Mouse (Mus musculus): ENCODE data around the gene Klhl5.
A peak's percentile ranks its signal among the peaks of the same experiment; 100 is the strongest.

The Klhl5 gene

GRCm38 (mm10) chr5:65145499-65146101 is 38.3 kb downstream of the Klhl5 start:
- no peak for DNase-seq (ENCODE audit: low read depth, low spot score)

GRCm38 (mm10) chr5:65146749-65147148 is 39.4 kb downstream of the Klhl5 start:
- DNase-seq (ENCODE audit: low read depth, low spot score) = no peak

GRCm38 (mm10) chr5:65149706-65150105 is 42.4 kb downstream of the Klhl5 start:
- DNase-seq (ENCODE audit: low read depth, low spot score) = no peak

GRCm38 (mm10) chr5:65150376-65150955 is 43.1 kb downstream of the Klhl5 start:
- DNase-seq (ENCODE audit: low read depth, low spot score) = no peak

GRCm38 (mm10) chr5:65151276-65151675 is 43.9 kb downstream of the Klhl5 start:
- DNase-seq (ENCODE audit: low read depth, low spot score) = no peak

GRCm38 (mm10) chr5:65151767-65152166 is 44.4 kb downstream of the Klhl5 start:
- no peak for DNase-seq (ENCODE audit: low read depth, low spot score)

GRCm38 (mm10) chr5:65154287-65154686 is 46.9 kb downstream of the Klhl5 start:
- DNase-seq (ENCODE audit: low read depth, low spot score) = no peak

DNA sequence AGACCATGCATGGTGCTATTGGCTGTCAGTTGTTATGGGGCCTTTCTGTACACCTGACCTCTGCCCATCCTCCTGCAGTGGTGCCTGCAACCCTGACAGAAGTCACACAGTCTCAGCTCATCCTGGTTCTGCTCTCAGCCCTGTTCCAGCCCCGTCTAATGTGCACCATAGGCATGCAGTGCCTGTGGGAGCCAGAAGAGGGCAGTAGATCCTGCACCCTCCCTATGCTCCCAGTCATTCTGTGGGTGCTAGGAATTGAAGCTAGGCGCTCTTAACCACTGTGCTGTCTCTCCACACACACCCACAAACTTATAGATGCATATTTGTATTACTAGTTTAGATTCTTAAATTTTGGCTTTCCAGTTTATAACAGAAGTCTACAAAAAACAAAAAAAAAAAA is 49.5 kb downstream of the Klhl5 start:
- peak; percentile 78 for DNase-seq (ENCODE audit: low read depth, low spot score)

GRCm38 (mm10) chr5:65157412-65158381 is 50.4 kb downstream of the Klhl5 start:
- peak; percentile 68 for DNase-seq (ENCODE audit: low read depth, low spot score)

DNA sequence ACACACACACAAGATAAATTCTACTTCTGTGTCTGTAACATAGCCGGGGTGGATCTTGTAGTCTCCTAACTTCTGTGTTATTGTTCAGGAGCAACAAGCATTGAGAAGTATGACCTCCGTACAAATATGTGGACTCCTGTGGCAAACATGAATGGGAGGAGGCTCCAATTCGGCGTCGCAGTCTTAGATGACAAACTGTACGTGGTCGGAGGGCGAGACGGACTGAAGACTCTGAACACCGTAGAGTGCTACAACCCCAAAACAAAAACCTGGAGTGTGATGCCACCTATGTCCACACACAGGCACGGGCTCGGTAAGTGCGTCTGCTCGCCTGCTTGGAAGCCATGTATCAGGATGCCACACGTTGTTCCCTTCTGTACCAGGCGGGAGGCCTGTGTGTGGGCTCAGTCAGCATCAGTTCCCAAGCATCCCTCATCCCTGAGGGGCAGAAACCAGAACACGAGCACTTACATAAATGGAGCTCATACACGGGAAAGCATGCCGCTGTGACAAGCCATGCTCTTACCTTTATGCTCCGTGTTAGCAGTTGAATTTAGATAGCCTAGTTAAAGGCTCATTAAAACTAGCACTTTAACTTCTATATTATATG is 51.5 kb downstream of the Klhl5 start:
- no peak for DNase-seq (ENCODE audit: low read depth, low spot score)

DNA sequence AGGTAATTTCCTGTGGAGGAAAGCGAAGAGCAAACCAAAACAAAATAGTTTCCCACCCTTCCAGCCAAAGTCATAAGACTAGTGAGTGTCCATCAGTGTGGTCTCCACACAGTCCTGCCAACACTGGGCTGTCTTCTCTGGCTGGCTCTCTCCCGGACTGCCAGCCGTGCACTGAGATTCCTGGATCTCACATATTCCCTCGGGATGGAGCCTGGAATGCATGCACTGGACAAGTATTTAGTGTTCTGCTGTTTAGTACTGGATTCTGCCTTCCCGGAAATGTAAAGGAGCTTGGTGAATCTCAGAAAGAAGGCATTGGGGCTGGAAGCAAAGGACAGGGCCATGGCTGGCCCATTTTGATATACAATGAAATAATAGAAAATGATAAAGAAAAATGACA is 55.7 kb downstream of the Klhl5 start:
- DNase-seq (ENCODE audit: low read depth, low spot score) = no peak

GRCm38 (mm10) chr5:65163489-65164092 is 56.3 kb downstream of the Klhl5 start:
- no peak for DNase-seq (ENCODE audit: low read depth, low spot score)

- DNase-seq (ENCODE audit: low read depth, low spot score) = no peak
These were observed 62.9 kb downstream of the Klhl5 start for GRCm38 (mm10) chr5:65170206-65170605.

GRCm38 (mm10) chr5:65175035-65175917 is 67.9 kb downstream of the Klhl5 start:
- peak; percentile 63 for DNase-seq (ENCODE audit: low read depth, low spot score)

- DNase-seq (ENCODE audit: low read depth, low spot score) = no peak
These were observed 68.7 kb downstream of the Klhl5 start for GRCm38 (mm10) chr5:65175918-65176484.

GRCm38 (mm10) chr5:65177026-65177514 is 69.7 kb downstream of the Klhl5 start:
- no peak for DNase-seq (ENCODE audit: low read depth, low spot score)

DNA sequence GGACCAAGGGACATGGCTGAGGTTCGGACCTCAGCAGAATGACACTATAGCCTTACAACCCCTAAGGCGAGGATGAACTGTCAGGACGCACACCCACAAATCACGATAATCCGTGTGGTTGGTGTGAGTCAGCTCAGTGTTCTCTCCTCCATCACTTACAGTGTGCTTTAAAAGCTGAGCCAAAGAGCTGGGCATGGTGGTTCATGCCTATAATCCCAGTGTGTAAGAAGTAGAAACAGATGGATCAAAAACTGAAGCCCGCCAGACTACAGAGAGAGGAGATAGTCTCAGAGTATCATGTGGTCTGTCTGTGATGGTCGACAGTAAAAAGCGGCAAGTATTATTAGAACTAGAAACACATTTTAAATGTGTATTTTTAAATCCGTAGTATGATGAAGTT is 71.1 kb downstream of the Klhl5 start:
- no peak for DNase-seq (ENCODE audit: low read depth, low spot score)

DNA sequence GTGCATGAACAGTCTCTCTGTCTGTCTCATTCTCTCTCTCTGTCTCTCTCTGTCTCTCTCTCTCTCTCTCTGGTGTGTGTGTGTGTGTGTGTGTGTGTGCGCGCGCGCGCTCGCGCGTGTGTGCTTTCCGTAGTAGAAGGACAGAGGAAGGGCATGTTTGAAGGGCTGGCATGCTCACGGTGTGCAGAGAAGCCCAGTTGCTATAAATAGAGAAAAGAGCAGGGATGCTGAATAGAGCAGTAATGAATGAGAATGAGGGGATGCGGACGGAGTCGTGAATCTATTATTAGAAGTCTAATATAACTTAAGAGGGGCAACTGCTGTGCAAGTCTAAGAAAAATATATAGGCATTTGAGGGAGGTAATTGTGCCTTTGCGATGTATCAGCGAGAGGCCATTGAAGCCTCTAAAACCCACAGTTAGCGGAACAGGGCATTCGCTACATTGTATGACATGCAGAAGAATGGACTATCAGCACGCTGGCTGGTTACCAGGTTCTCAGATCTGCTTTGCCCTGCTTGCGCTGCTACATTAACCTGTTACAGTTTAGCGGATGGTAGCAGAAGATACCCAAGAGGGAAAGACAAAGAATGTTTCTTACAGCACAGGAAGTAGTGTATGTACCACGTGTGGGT is 73.9 kb downstream of the Klhl5 start:
- DNase-seq (ENCODE audit: low read depth, low spot score) = no peak

DNA sequence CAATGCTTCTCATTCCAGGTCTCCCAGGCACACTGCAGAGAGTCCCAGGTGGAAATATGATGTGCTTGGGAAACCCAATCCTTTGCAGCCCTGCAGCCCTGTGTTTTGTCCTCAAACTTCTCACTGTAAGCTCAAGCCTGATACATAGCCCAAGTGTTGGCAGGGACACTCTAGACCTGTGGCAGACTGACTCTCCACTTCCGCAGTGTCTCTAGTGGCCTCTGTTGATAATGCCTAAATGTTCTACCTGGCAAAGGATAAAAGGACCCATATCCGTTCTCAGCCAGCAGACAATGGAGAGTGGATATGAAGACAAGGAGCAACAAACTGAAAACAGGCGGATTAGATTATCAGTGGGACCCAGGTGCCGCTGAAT is 74.4 kb downstream of the Klhl5 start:
- no peak for DNase-seq (ENCODE audit: low read depth, low spot score)

DNA sequence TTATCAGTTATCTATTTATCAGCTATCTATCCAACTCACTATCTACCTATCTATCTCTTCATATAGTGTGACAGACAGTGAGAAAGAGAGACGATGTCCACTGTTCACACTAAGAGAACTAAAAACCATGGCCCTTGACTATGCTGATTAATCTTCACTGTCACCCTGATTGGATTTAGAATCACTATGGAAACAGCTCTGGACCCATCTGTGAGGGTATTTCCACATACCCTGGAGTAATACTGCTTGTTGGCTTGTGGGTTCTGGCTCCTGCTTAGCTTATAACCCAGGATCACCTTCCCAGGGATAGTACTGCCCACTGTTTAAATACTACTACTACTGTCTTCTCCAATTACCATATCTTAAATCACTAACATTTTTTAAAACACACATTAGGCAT is 74.9 kb downstream of the Klhl5 start:
- no peak for DNase-seq (ENCODE audit: low read depth, low spot score)
